Mouse (Mus musculus) megakaryocyte, adult 5-6 weeks (primary cell): ENCODE results near the gene Uba3. TPM values are rescaled to one million over a fixed set of nuclear protein-coding genes. Genes with fewer than 3 reads are reported as not detected.

Source experiments
- ATAC-seq: 2 replicates; pipeline ENCODE4 v1.8.0; 2016; ENCODE audit warnings: mild to moderate bottlenecking, inconsistent platforms; ENCODE audit not compliant: poor library complexity, severe bottlenecking
- total RNA-seq, 2 experiments: library from RNA; stranded (forward) in 1 of 2; stranded (reverse) in 1 of 2; fragments of 153-499, 151-499 nt in 1 of 2; fragments of 221-1000, 200-1000 nt in 1 of 2; gene quantifications; 2 replicates each; pipeline versions ENCODE4 v1.2.3 to v1.2.4; 2015 to 2017

The Uba3 gene
- total RNA-seq (2015) (52.0 and 52.9 TPM in 2 replicates), total RNA-seq (2017) (57.5 and 64.0 TPM in 2 replicates)

- ATAC-seq: peak; percentile 97
These were observed at the start of gene Uba3 for GRCm38 (mm10) chr6:97205439-97205885. Gene Uba3 (minus strand): TSS chr6:97205647.

GRCm38 (mm10) chr6:97252711-97253221 is 47.3 kb upstream of the Uba3 start, which contains the start of gene Lmod3:
Gene Lmod3 (minus strand): TSS chr6:97252759.
- no peak for ATAC-seq

GRCm38 (mm10) chr6:97252086-97252485 is 46.6 kb upstream of the Uba3 start:
- ATAC-seq: no peak

- ATAC-seq: peak; percentile 74
These were observed 45.5 kb upstream of the Uba3 start for GRCm38 (mm10) chr6:97250966-97251365.

DNA sequence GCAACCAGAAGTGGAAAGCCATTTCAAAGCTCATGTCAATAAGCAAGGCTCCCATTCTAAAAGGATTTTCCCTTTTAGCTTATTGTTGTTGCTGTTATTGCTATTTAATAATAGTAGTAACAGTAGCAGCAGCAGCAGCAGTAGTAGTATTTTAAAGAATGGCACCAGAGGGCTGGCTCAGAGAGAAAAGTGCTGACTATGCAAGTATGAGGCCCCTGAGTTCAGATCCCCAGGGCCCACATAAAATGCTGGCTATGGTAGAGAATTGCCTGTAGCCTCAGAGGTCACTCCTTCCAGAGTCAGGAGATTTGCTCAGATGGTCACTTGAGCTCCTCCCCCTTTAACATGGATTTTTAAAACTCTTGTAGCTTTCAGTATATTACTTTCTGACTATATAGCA is 39.8 kb upstream of the Uba3 start:
- no peak for ATAC-seq

DNA sequence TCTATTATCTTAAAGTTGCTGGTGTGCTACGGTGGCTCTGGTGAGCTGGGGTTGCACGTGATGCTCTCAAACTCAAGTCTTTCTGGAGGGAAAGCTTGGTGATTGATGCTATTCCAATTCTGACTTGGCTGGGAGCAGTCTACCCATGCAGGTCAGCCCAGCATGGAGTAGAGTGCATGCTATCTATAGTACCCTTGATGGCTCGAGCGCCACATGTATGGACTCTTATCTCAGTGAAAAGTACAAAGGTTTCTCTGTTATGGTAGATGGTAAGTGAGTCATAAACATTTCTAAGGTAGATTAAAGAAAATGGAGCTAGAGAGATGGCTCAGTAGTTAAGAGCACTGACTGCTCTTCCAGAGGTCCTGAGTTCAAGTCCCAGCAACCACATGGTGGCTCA is 37.1 kb upstream of the Uba3 start:
- ATAC-seq: no peak

DNA sequence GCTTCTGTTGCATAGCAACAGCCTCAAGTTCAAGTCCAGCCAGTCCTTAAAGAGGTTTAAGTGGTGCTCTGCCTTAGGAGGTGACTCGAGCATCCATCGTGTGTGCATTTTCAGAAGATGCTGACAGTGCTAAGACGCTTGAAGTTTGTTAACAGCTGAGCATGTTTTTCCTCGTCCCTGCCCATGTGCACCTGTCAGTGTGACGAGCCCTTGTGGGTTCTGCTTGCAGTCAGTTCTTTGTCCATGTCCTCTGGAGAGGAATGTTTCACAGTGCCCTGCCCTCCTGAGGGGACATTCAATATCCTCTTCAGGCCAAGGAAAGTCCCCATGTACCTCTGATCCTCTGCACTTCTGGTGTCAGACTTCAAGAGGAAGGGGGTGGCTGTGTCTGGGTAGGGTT is 34.6 kb upstream of the Uba3 start:
- no peak for ATAC-seq

DNA sequence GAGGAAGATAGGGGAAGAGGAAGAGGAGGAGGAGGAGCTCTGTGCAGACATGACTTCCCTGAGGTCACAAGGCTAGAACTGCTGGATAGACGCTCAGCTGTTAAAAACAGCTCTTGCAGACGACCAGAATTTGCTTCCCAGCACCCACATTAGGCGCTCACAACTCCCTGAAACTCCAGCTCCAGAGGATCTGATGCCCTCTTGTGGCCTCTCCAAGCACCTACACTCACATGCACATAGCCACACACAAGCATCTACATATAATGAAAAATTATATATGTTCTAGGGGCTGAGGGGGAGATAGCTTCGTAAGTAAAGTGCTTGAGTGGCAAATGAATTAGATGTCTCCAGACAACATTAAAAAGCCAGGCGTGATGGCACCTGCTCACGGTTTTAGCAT is 33.9 kb upstream of the Uba3 start:
- ATAC-seq: no peak

- ATAC-seq: no peak
These were observed 30.6 kb upstream of the Uba3 start for GRCm38 (mm10) chr6:97236088-97236487.

- ATAC-seq: peak; percentile 88
These were observed 29.6 kb upstream of the Uba3 start for GRCm38 (mm10) chr6:97234911-97235668.

DNA sequence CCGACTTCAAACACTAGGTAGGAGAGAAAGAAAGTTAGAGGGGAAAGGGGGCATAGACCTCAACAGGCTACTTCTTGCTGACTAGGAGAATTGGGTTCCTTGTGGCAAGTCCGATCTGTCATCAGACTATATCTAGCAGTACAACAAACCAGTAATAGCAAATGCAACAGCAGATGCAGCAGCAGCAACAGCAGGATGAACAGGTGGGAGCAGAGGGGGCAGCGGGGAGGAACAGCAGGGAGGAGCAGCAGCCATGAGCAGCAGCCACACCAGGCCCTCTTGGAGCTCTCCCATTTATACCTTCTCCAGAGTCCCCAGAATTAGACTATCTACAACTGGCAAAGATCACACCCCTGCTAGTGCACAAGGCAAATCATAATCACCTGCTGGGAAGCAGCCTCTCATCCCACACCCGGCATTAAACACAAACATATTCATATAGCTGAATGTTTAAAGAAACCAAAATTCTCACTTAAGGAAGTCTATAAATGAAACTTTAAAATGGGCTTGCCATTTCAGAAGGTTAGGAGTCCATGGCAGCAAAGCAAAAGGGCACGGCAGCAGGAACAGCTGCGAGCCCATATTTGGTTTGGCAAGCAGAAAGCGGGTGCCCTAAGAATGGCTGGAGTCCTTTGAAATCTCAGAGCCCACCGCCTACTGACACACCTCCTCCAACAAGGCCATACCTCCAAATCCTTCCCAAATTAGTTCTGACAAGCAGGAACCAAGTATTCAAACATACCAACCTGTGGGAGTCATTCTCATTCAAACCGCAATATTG is 21.8 kb upstream of the Uba3 start:
- ATAC-seq: no peak

DNA sequence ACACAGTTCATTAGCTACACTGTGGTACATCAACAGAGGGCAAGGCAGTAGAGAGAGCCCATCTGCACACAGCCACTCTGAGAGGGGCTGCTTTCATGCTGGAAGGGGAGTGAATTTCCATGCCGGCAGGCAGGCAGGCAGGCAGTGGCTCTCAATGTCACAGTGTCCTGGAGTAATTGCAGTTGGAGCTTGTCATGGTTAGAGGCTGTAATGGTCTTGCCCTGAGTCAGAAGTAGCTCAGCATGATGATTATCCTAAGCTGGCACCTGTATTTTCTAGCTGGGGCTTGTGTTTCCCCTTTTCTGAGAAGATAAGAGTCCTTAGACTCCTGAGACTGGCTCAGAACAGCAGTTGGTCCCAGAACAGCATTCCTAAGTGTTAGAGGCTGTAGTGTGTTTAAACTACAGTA is 20.6 kb upstream of the Uba3 start:
- ATAC-seq: no peak

DNA sequence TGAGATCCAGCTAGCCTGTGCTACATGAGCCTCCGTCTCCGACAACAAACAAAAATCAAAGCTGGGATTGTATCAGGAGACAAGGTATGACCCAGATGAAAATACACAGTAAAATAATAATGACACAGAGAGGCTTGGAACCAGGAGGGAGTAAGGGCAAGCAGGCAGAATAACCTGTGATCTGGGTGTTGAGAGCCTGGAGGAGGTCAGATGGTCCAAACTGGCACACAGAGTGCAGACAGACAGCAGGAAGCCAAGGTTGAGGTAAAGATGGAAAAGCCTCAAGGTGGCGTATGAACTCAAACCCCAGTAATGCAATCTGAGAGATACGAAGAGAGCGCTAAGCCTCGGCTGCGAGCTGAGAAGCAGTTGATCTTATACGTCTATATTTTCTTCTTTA is 19.1 kb upstream of the Uba3 start:
- ATAC-seq: no peak

DNA sequence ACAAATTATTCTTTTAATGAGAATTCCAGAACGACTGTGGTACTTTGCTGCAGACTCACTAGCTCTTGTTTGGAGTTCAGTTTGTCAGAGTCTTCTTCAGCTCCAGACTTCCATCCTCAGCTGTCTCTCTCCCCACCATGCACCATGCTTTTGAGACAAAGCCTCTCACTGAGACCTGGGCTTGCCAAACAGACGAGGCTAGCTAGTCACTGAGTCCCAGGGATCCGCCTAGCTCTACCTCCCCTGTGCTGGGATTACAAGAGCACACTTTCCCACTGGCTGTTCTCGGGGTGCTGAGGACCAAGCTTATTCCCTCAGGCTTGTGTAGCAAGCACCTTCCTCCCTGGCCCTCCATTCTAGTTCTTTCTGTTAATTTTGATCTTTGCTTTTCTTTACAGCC is 18.1 kb upstream of the Uba3 start:
- ATAC-seq: no peak

GRCm38 (mm10) chr6:97222931-97223467 is 17.6 kb upstream of the Uba3 start:
- ATAC-seq: peak; percentile 58; the same call in 1 of the 2 replicates

DNA sequence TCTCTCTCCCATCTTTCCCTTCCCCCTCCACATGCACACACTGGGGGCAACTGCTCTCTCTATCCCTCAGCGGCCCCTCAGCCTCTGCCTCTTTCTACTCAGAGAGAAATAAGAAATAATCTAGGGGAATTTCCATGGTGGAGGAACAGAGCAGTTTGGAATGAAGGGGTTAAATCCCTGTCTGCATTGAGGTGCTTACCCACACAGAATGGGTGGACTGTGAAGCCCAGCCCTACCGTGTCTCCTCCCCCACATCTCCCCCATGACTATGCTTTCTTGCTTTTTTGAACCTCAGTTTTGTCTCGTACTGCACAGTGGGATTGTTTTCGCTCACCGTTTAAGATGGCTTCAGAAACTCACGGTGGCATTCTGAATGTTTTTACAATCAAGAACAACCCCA is 16.9 kb upstream of the Uba3 start:
- peak; percentile 14; the same call in 1 of the 2 replicates for ATAC-seq

GRCm38 (mm10) chr6:97221205-97222025 is 16.0 kb upstream of the Uba3 start:
- ATAC-seq: peak; percentile 48

DNA sequence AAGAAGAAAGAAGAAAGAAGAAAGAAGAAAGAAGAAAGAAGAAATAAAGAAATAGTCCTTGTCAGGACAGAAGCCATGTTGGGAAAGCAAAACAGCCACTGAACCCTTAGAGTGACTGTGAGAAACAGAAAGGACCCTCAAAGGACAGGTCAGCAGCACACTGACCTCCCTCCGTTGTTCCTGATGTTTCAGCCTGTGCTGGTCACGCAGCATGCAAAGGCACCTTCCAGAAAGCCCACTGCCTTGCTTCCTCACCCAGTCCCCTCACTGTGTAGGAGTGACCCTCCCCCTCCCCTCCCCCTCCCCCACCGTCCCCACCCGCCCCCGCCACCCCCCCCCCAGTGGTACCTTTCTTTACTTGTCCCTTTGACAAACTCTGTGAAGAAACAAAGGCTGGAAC is 15.2 kb upstream of the Uba3 start:
- ATAC-seq: no peak

DNA sequence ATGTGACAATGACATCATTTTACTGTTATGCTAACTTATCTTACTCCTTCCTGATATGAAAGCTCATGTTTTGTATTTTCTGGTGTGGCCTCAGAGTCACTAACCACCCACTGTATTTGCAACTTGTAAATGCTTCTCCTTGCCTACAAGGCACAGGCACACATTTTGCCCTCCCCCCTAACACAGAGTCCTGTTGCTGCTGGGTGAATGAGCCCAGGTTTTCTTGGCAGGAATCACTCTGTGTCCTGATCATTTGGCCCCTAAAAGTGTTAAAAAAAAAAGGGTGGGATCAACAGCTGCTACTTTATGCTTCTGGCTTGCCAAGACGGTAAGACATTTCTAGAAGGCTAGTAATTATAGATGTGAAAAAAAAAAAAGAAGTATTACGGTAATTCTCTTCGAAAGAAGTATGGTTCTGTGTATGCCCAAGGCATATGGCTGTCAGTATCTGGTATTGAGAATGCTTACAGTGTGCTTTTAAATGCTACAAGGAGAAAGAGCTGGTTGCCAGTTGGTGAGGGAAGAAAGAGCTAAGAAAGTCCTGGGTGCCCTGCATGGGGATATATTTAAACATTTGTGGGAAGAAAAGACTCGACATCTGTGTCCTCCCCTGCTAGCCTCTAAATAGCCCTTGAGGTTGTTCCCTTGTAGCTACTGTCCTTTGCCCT is 10.8 kb upstream of the Uba3 start:
- ATAC-seq: no peak

DNA sequence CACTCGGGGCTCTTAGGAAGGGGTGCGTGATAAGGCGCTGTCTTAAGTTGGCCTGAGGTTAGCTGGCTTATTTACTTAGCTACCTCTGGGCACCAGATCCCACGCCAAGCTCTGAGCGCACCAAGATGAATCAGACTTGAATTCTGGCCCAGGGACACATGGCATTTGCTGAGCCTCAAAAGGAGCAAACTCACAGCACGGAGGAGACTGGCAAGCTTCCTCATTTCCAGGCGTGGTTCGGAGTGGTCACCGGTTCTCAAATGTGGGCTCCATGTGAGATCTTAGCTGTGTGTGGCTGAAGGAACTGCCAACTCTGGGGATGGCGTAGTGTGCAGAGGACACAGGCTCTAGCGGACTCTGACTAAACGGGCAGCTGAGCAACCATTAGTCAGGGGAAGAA is 6.5 kb upstream of the Uba3 start:
- ATAC-seq: peak; percentile 63
